Mouse (Mus musculus): ENCODE measurements around the gene Lrrc74a. TPM values are rescaled to one million over a fixed set of nuclear protein-coding genes. Genes with fewer than 3 reads are reported as not detected.

Lrrc74a gene
- polyA plus RNA-seq, 1 experiment from 2014 or later: not detected

DNA sequence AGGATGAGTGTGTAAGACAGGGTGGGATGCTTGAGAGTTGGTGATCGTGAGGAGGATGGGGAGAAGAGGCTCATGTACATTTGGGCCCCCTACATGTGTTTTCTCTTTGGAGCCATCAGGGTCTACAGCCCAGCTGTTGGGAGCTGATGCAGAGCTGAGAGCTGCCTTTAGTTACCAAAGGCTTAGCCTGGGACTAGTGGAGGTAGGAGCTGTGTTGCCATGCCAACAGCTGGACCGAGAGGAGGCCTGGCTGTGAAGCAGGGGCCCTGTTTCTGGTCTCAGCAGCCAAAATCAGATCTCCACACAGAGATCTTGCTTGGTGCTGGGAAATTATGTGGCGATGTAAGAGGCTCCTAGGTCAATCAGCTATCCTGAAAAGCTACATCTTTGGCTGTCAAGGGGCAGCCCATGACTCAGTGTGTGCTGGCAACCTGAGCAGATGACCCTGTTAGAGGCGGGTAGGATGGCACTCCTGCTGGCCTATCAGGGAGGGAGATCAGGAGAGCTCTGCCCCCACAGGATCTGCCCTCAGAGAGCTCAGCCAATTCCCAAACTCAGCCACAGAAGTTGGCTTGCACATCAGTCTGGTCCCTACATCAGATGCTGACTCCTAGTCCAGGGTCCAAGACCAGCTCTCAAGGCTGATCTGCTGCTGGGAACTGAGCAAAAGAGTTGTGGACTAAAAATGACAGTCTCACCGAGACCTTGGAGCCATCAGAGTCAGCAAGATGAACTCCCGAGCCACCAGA lies 56.1 kb downstream of the Lrrc74a start:
- no peaks in the 10 kb centered on the region for H3K27me3 ChIP-seq (replicated peaks)
- H3K36me3 ChIP-seq: no peaks in the 10 kb centered on the region
- ATAC-seq (ENCODE audit: extremely low read depth, insufficient number of reproducible peaks, low FRiP score, low TSS enrichment): no peak
- H3K27ac ChIP-seq (replicated peaks): peak overlapping the region; percentile 70
- peaks cover 55% of the 10 kb centered on the region for H3K4me1 ChIP-seq
- 35% methylated on average over 6 of the region's 6 CpGs for WGBS
- no peak overlapping the region for H3K4me3 ChIP-seq
- peak overlapping the region; percentile 33; the same call in 1 of the 2 replicates for H3K4me2 ChIP-seq
- no peaks in the 10 kb centered on the region for H3K9me3 ChIP-seq
- H3K9ac ChIP-seq: peak overlapping the region; percentile 45; the same call in 1 of the 2 replicates

DNA sequence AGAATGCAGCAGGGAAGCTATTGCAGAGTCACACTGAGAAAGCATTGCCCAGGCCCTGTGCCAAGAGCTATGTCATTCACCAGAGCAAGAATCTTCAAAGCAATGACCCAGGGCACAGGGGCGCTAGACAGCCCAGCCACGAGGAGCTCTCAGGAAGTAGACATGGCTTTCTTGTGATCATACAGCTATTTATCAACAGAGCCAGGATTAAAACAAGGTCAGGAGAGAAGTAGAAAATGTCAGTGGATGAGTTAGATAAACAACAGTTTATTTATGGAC lies 56.6 kb downstream of the Lrrc74a start:
- ATAC-seq (ENCODE audit: extremely low read depth, insufficient number of reproducible peaks, low FRiP score, low TSS enrichment): no peak
- Histone ChIP-seq H3K9me3 (no peaks in the 10 kb centered on the region), H3K27ac (replicated peaks) (peak overlapping the region; percentile 70), H3K4me3 (no peak overlapping the region), H3K9ac (peak overlapping the region; percentile 45; the same call in 1 of the 2 replicates), H3K4me1 (peaks cover 56% of the 10 kb centered on the region), H3K4me2 (peak overlapping the region; percentile 33; the same call in 1 of the 2 replicates), H3K27me3 (replicated peaks) (no peaks in the 10 kb centered on the region), H3K36me3 (no peaks in the 10 kb centered on the region)
- 14% methylated on average over 2 of the region's 2 CpGs for WGBS

DNA sequence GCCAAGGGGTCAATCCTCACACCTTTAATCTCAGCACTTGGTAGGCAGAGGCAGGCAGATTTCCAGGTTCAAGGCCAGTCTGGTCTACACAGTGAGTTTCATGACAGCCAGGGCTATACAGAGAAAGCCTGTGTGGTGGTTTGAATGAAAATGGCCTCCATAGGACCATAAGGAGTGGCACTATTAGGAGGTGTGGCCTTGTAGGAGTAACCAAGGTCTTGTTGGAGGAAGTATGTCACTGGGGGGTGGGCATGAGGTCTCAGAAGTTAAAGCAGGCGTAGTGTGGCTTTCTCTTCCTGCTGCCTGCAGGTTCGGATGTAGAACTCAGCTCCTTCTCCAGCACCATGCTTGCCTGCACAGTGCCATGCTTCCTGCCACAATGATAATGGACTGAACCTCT lies 57.8 kb downstream of the Lrrc74a start:
- Histone ChIP-seq H3K27me3 (replicated peaks) (no peaks in the 10 kb centered on the region), H3K9me3 (no peaks in the 10 kb centered on the region), H3K4me1 (peaks cover 51% of the 10 kb centered on the region), H3K27ac (replicated peaks) (no peak overlapping the region), H3K36me3 (no peaks in the 10 kb centered on the region), H3K4me2 (no peak overlapping the region), H3K4me3 (no peak overlapping the region), H3K9ac (no peak overlapping the region)
- ATAC-seq (ENCODE audit: extremely low read depth, insufficient number of reproducible peaks, low FRiP score, low TSS enrichment): no peak
- WGBS: 73% methylated on average over 2 of the region's 2 CpGs

DNA sequence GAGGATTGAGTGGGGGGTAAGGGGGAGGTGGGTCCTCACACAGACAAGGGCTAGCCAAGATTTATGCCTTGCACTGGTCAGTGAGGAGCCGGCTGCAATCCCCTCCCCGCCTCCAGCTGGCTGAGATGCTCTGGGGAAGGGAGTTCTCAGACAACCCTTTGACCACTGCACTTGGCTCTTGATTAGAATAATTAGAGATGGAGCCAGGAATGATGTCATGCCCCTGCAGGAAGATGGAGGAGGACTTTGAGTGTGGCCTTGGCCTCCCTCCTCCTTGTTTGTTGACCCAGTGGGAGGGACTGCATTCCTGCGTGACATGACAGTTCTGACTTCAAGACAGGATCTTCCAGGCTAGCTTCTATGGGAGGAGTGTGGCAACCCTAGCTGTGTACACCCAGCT lies 59.7 kb downstream of the Lrrc74a start:
- WGBS: 43% methylated on average over 3 of the region's 3 CpGs

DNA sequence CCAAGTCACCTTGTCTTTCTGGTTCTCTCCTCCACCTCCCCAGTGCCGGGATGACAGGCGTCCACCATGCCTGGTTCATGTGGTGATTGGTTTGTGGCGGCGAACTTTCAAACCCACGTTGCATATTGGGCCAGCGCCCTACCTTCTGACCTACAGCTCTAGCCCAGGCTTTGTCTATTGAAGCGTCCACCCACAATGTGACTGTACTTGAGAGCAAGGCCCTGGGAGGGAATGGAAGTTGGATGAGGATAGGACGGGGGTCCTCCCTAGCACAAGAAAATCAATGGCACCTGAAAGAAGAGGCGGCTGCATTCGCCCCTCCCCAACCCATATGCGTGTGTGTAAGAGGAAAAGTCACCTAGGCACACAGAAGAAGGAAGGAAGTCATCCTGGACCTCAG lies 60.2 kb downstream of the Lrrc74a start:
- Histone ChIP-seq H3K36me3 (no peaks in the 10 kb centered on the region), H3K4me2 (no peak overlapping the region), H3K4me3 (no peak overlapping the region), H3K4me1 (peaks cover 54% of the 10 kb centered on the region), H3K9me3 (no peaks in the 10 kb centered on the region), H3K27me3 (replicated peaks) (no peaks in the 10 kb centered on the region), H3K9ac (no peak overlapping the region), H3K27ac (replicated peaks) (peak overlapping the region; percentile 40; the same call in 1 of the 2 replicates)
- no peak for ATAC-seq (ENCODE audit: extremely low read depth, insufficient number of reproducible peaks, low FRiP score, low TSS enrichment)
- WGBS: 89% methylated on average over 11 of the region's 11 CpGs

More for the DNA sequence above, 59.7 kb downstream of the Lrrc74a start:
- no peak for ATAC-seq (ENCODE audit: extremely low read depth, insufficient number of reproducible peaks, low FRiP score, low TSS enrichment)
- Histone ChIP-seq H3K9ac (no peak overlapping the region; the same call in 1 of the 2 replicates), H3K36me3 (no peaks in the 10 kb centered on the region), H3K4me3 (no peak overlapping the region), H3K4me2 (no peak overlapping the region), H3K4me1 (peaks cover 49% of the 10 kb centered on the region), H3K9me3 (no peaks in the 10 kb centered on the region), H3K27me3 (replicated peaks) (no peaks in the 10 kb centered on the region), H3K27ac (replicated peaks) (peak overlapping the region; percentile 40; the same call in 1 of the 2 replicates)

DNA sequence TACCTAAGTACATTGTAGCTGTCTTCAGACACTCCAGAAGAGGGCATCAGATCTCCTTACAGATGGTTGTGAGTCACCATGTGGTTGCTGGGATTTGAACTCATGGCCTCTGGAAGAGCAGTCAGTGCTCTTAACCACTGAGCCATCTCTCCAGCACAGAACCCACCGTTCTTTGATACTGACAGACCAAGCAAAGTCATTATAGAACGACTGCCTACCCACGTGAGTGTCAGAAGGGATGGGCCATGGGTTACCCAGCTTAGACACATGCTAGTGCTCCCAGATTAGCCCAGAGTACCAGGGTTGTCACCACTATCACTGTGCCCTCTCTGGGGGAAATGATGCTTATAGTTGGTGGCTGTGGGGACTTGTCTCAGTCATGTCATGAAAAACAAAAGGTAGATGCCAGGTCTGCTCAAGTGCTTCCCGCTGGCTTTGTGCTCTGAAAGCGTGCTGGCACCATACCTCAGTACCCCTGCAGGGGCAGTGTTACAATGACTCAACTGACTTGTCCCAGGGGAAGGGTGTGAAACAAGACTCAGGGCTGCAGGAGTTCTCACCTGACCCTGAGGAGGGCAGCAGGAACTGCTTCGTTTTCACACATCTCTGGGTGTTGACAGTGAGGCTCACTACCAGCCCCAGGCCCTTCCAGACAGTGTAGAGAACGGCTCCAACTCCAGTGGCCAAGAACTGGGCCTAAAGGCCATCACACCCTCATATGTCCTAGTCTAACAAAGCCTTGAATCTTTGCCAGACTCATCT lies 61.1 kb downstream of the Lrrc74a start:
- ATAC-seq (ENCODE audit: extremely low read depth, insufficient number of reproducible peaks, low FRiP score, low TSS enrichment): no peak

DNA sequence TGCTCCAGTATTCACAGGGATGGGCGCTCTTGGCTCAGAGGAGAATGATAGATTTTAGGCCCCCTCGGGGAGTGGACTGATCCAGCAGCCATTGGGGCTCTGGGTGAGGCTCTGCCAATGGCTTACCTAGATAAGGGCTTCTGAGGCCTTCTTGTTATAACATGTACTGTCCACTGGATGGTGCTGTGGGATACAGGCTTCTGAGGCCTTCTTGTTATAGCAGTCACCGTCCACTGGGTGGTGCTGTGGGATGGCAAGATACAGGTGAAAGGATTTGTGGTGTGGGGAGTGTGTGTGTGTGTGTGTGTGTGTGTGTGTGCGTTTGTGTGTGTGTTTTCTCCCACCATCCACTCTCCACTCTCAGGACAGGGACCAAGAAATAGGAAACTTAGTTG lies 61.7 kb downstream of the Lrrc74a start:
- no peaks in the 10 kb centered on the region for H3K36me3 ChIP-seq
- H3K9ac ChIP-seq: peak overlapping the region; percentile 40; the same call in 1 of the 2 replicates
- peaks cover 56% of the 10 kb centered on the region for H3K4me1 ChIP-seq
- no peaks in the 10 kb centered on the region for H3K27me3 ChIP-seq (replicated peaks)
- no peak overlapping the region for H3K27ac ChIP-seq (replicated peaks)
- H3K4me2 ChIP-seq: no peak overlapping the region
- ATAC-seq (ENCODE audit: extremely low read depth, insufficient number of reproducible peaks, low FRiP score, low TSS enrichment): no peak
- no peaks in the 10 kb centered on the region for H3K9me3 ChIP-seq
- 4% methylated on average over 4 of the region's 4 CpGs for WGBS
- H3K4me3 ChIP-seq: no peak overlapping the region

More for the DNA sequence above, 61.1 kb downstream of the Lrrc74a start:
- WGBS: 46% methylated on average over 7 of the region's 7 CpGs
- H3K27ac ChIP-seq (replicated peaks): peak overlapping the region; percentile 10; the same call in 1 of the 2 replicates
- H3K4me2 ChIP-seq: no peak overlapping the region
- H3K9me3 ChIP-seq: no peaks in the 10 kb centered on the region
- no peaks in the 10 kb centered on the region for H3K27me3 ChIP-seq (replicated peaks)
- peaks cover 56% of the 10 kb centered on the region for H3K4me1 ChIP-seq
- H3K36me3 ChIP-seq: no peaks in the 10 kb centered on the region
- no peak overlapping the region for H3K9ac ChIP-seq
- no peak overlapping the region for H3K4me3 ChIP-seq

DNA sequence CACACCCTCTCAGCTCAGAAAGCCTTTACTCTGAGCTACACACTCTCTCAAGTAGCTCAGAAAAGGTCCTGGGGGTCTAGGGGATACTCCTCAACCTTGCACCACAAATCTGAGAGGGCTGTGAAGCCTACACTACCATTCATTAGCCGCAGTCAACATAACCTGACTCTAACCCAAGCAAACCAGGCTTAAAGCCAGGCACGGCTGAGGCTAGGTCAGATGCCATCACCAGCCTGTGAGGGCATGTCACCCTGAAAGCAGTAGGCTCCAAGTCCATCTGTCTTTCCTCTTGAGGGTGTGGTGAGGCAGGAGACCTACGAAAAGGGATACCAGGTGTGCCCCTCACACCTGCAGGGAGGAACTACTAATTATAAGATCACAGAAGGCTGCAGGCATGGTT lies 62.2 kb downstream of the Lrrc74a start:
- 80% methylated on average over 3 of the region's 3 CpGs for WGBS

DNA sequence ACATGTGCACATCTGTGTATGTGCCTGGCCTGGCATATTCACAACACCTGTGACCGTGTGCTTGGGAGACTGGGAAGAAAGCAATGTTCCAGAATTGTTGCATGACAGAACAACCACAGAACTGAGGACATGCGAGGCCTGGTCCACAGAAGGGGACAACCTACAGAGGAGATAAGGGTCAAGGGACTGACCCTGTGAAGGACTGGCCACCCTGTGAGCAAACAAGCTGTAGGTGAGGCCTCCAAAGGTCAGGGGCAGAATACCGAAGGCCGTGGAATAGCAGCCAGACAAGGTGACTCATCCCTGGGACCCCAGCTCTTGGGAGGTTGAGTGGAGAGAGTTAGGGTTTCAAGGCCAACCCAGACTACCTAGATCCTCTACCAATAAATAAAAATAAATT lies 63.6 kb downstream of the Lrrc74a start:
- H3K27me3 ChIP-seq (replicated peaks): no peaks in the 10 kb centered on the region
- 76% methylated on average over 4 of the region's 4 CpGs for WGBS
- H3K36me3 ChIP-seq: no peaks in the 10 kb centered on the region
- no peak overlapping the region for H3K27ac ChIP-seq (replicated peaks)
- H3K4me2 ChIP-seq: no peak overlapping the region
- no peaks in the 10 kb centered on the region for H3K9me3 ChIP-seq
- H3K4me1 ChIP-seq: peaks cover 69% of the 10 kb centered on the region
- no peak for ATAC-seq (ENCODE audit: extremely low read depth, insufficient number of reproducible peaks, low FRiP score, low TSS enrichment)
- H3K9ac ChIP-seq: no peak overlapping the region
- H3K4me3 ChIP-seq: no peak overlapping the region

More for the DNA sequence above, 62.2 kb downstream of the Lrrc74a start:
- Histone ChIP-seq H3K9me3 (no peaks in the 10 kb centered on the region), H3K27me3 (replicated peaks) (no peaks in the 10 kb centered on the region), H3K4me1 (peaks cover 56% of the 10 kb centered on the region), H3K4me2 (no peak overlapping the region), H3K9ac (peak overlapping the region; percentile 40; the same call in 1 of the 2 replicates), H3K36me3 (no peaks in the 10 kb centered on the region), H3K4me3 (no peak overlapping the region), H3K27ac (replicated peaks) (peak overlapping the region; percentile 12; the same call in 1 of the 2 replicates)
- no peak for ATAC-seq (ENCODE audit: extremely low read depth, insufficient number of reproducible peaks, low FRiP score, low TSS enrichment)

DNA sequence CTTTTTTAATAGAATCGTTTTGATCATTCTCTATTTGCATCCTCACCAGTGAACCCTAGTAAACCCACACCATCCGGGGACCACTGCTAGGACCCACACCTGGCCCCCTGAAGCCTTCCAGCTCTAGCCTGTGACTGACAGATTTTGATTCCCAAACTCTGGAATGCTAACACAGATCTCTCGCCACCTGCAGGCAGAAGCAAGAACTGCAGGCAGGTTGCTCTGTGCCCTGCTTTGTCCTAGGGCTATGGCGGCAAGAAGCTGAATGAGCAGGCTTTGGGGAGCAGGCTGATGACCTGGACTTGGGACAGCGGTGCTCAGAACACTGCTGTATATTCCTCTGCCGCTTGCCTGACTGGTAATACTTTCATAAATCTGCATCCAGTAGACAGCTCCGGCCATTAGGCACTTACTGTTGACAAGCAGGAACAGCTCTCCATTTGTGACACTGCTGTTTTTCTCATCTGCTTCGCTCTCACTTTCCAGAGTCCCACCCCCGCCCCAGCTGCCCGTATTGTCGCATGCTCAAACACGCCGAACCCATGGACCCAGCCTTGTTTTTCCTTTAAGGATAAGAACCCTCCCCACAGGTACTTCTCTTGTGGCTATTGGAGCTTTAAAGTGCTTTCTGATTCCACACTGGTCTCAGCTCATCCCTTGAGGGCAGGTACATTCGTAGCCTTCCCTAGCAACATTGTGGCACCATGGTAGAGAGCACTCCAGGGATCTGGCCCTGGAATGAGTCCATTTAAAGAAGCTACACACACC lies 64.8 kb downstream of the Lrrc74a start:
- Histone ChIP-seq H3K9ac (0 out of 2 replicates have a peak overlapping the region, but pooled peaks have one; percentile 48), H3K27me3 (replicated peaks) (no peaks in the 10 kb centered on the region), H3K9me3 (no peaks in the 10 kb centered on the region), H3K4me3 (no peak overlapping the region), H3K36me3 (no peaks in the 10 kb centered on the region), H3K27ac (replicated peaks) (peak overlapping the region; percentile 99), H3K4me1 (peaks cover 70% of the 10 kb centered on the region), H3K4me2 (peak overlapping the region; percentile 32)
- 21% methylated on average over 14 of the region's 14 CpGs for WGBS
- ATAC-seq (ENCODE audit: extremely low read depth, insufficient number of reproducible peaks, low FRiP score, low TSS enrichment): no peak

DNA sequence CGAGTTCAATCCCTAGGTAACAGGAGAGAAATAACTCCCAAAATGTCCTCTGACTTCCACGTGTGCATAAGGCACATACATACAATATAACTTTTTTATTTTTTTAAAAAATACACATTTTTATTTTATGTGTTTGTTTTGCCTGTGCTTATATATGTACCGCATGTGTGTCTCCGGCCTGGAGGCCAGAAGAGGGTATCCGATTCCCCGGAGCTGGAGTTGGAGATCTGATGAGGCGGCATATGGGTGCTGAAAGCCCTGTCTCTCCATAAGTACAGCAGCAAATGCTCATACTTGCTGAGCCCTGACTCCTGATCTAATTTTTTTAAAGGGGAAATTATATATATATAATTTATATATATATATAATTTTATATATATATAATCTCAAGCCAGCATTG lies 65.6 kb downstream of the Lrrc74a start:
- H3K36me3 ChIP-seq: no peaks in the 10 kb centered on the region
- H3K27me3 ChIP-seq (replicated peaks): no peaks in the 10 kb centered on the region
- H3K4me3 ChIP-seq: no peak overlapping the region
- 78% methylated on average over 7 of the region's 7 CpGs for WGBS
- no peaks in the 10 kb centered on the region for H3K9me3 ChIP-seq
- H3K4me2 ChIP-seq: no peak overlapping the region
- H3K27ac ChIP-seq (replicated peaks): peak overlapping the region; percentile 99
- H3K4me1 ChIP-seq: peaks cover 74% of the 10 kb centered on the region
- H3K9ac ChIP-seq: peak overlapping the region; percentile 48; the same call in 1 of the 2 replicates
- ATAC-seq (ENCODE audit: extremely low read depth, insufficient number of reproducible peaks, low FRiP score, low TSS enrichment): no peak
